Mouse (Mus musculus): ENCODE measurements around the gene Dap3.
"Not testable (repeated sequence)": the region's sequence is repeated elsewhere in the genome, so short reads cannot be mapped to it uniquely, and the experiment has no call there.

GRCm38 (mm10) chr3:88882536-88882935 is 68.4 kb downstream of the Dap3 start:
- not testable (repeated sequence) for TF ChIP-seq ZC3H11A (IDR thresholded peaks at IDR 0.05; ENCODE audit: borderline replicate concordance, low read depth, low read length); ZNF384 (IDR thresholded peaks at IDR 0.05; ENCODE audit: low read depth, low read length); HCFC1 (IDR thresholded peaks at IDR 0.05; ENCODE audit: borderline replicate concordance, insufficient read depth, low read length); CHD2 (IDR thresholded peaks at IDR 0.05; ENCODE audit: low read depth, low read length)
